Comparison of ENCODE assay signal across 9 mouse cellular contexts in the genomic region with DNA sequence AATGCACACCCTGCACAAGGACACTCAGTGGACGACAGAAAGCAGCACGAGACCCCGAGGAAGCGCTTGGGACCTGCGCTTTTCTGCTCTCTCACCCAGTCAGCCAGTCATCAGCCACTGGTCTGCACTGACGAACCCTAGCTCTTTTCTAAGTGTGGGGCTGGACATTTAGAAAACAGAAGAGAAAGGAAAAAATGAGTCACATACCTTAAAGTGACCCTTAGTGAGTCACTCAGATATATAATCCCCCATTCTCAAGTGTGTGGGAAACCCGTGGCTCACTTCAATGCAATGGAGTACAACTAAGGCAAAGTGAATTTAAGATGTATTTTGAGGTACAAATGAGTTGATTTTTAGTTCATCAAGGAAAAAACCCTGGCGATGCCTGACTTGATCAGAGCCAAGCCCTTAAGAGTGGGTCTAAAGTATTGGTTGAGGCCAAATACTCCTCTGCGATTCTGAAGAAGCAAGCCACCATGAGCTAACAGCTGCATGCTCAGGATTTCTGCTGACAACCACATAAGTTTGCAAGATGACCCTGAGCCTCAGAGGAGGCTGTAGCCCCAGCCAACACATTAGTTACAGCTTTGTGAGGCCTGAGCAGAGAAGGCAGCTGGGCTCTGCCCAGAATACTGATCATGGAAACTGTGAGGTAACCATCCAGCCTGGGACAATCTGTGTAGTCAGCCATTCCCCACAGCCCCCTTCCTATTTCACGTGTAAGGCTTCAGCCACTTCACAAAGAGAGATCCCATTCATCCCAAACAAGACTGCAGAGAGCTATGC. TPM values are rescaled to one million over a fixed set of nuclear protein-coding genes. Genes with fewer than 3 reads are reported as not detected.
DNase-seq lines count a peak whose midpoint lies in the region; ATAC-seq and TF ChIP-seq lines count a peak whose summit lies in the region.
"Had no signal": no experiment of that assay in that cellular context is flagged by ENCODE, and none has a peak within 500 bp of the region (broad histone marks: within the 10 kb centered on the region; RNA-seq: fewer than 3 reads in every experiment).

No protein-coding gene starts in this region.

- DNase-seq in hindbrain, embryonic 11.5 days (ENCODE audit: low spot score), result no peak
- DNase-seq in hindbrain, embryonic 10.5 days (ENCODE audit: low spot score), result no peak
- peak; percentile 67 for DNase-seq in 416B (ENCODE audit: low read depth)
- DNase-seq in adrenal gland, postnatal 36 days, result peak; percentile 13 to 17
- no peak for DNase-seq in thymus, adult 18-20 months
- DNase-seq: embryo, embryonic 11 days had no signal

- H3K4me2 ChIP-seq in hindbrain, embryonic 11.5 days (replicated peaks; ENCODE audit: low read depth, low read length), result no peak overlapping the region
- no peak overlapping the region for H3K4me2 ChIP-seq in hindbrain, embryonic 16.5 days (ENCODE audit: low read length)
- H3K4me2 ChIP-seq in intestine, postnatal 0 days (replicated peaks; ENCODE audit: low read depth), result no peak overlapping the region
- no peak overlapping the region for H3K4me2 ChIP-seq in kidney, embryonic 15.5 days

- H3K9me3 ChIP-seq in hindbrain, embryonic 11.5 days (ENCODE audit: control insufficient read depth, low read length), result no peaks in the 10 kb centered on the region
- no peaks in the 10 kb centered on the region for H3K9me3 ChIP-seq in hindbrain, embryonic 10.5 days
- no peaks in the 10 kb centered on the region for H3K9me3 ChIP-seq in hindbrain, embryonic 16.5 days (ENCODE audit: control insufficient read depth, low read length)
- no peaks in the 10 kb centered on the region for H3K9me3 ChIP-seq in intestine, postnatal 0 days (ENCODE audit: control insufficient read depth)
- no peaks in the 10 kb centered on the region for H3K9me3 ChIP-seq in kidney, embryonic 15.5 days (replicated peaks)

- H3K36me3 ChIP-seq in hindbrain, embryonic 11.5 days (ENCODE audit: control insufficient read depth, insufficient read depth, low read length), result no peaks in the 10 kb centered on the region
- peaks cover 55% of the 10 kb centered on the region for H3K36me3 ChIP-seq in hindbrain, embryonic 10.5 days
- peaks cover 8% of the 10 kb centered on the region for H3K36me3 ChIP-seq in hindbrain, embryonic 16.5 days (ENCODE audit: control insufficient read depth, insufficient read depth, low read length)
- peaks cover 41% of the 10 kb centered on the region for H3K36me3 ChIP-seq in intestine, postnatal 0 days (ENCODE audit: control insufficient read depth, insufficient read depth)
- H3K36me3 ChIP-seq in kidney, embryonic 15.5 days, result peaks cover 34% of the 10 kb centered on the region

- no peaks in the 10 kb centered on the region for H3K27me3 ChIP-seq in hindbrain, embryonic 11.5 days (ENCODE audit: control insufficient read depth, insufficient read depth, low read length)
- H3K27me3 ChIP-seq in hindbrain, embryonic 10.5 days (ENCODE audit: insufficient read depth, poor library complexity, severe bottlenecking), result no peaks in the 10 kb centered on the region
- H3K27me3 ChIP-seq in hindbrain, embryonic 16.5 days (replicated peaks; ENCODE audit: control insufficient read depth, insufficient read depth, low read length), result no peaks in the 10 kb centered on the region
- H3K27me3 ChIP-seq in intestine, postnatal 0 days (replicated peaks; ENCODE audit: control insufficient read depth, insufficient read depth, low read length), result no peaks in the 10 kb centered on the region
- no peaks in the 10 kb centered on the region for H3K27me3 ChIP-seq in kidney, embryonic 15.5 days

- H3K27ac ChIP-seq in hindbrain, embryonic 11.5 days (ENCODE audit: low read depth, low read length), result no peak overlapping the region
- no peak overlapping the region for H3K27ac ChIP-seq in hindbrain, embryonic 10.5 days
- H3K27ac ChIP-seq in hindbrain, embryonic 16.5 days (ENCODE audit: low read depth, low read length), result no peak overlapping the region
- no peak overlapping the region for H3K27ac ChIP-seq in intestine, postnatal 0 days (ENCODE audit: low read depth, low read length)
- H3K27ac ChIP-seq in kidney, embryonic 15.5 days, result no peak overlapping the region

- no peak for TF ChIP-seq CTCF in intestine, postnatal 0 days (IDR thresholded peaks at IDR 0.05; ENCODE audit: low read depth)

- H3K4me1 ChIP-seq in hindbrain, embryonic 11.5 days (replicated peaks; ENCODE audit: control insufficient read depth, insufficient read depth, low read length), result no peaks in the 10 kb centered on the region
- no peaks in the 10 kb centered on the region for H3K4me1 ChIP-seq in hindbrain, embryonic 10.5 days (replicated peaks)
- H3K4me1 ChIP-seq in hindbrain, embryonic 16.5 days (ENCODE audit: control insufficient read depth, insufficient read depth, low read depth, low read length), result no peaks in the 10 kb centered on the region
- H3K4me1 ChIP-seq in intestine, postnatal 0 days (replicated peaks; ENCODE audit: control insufficient read depth, insufficient read depth, low read length), result no peaks in the 10 kb centered on the region
- no peaks in the 10 kb centered on the region for H3K4me1 ChIP-seq in kidney, embryonic 15.5 days

- 90% methylated on average over 10 of the region's 10 CpGs for WGBS in hindbrain, embryonic 11.5 days
- WGBS in hindbrain, embryonic 10.5 days, result 92% methylated on average over 10 of the region's 10 CpGs
- WGBS in hindbrain, embryonic 16.5 days, result 78% methylated on average over 10 of the region's 10 CpGs
- WGBS in intestine, postnatal 0 days, result 87% methylated on average over 10 of the region's 10 CpGs
- 90% methylated on average over 10 of the region's 10 CpGs for WGBS in kidney, embryonic 15.5 days

- no peak overlapping the region for H3K4me3 ChIP-seq in hindbrain, embryonic 11.5 days (ENCODE audit: low read depth, low read length)
- no peak overlapping the region for H3K4me3 ChIP-seq in hindbrain, embryonic 10.5 days
- H3K4me3 ChIP-seq in hindbrain, embryonic 16.5 days (ENCODE audit: low read length), result no peak overlapping the region
- no peak overlapping the region for H3K4me3 ChIP-seq in intestine, postnatal 0 days (ENCODE audit: low read depth, low read length)
- H3K4me3 ChIP-seq in kidney, embryonic 15.5 days (replicated peaks), result no peak overlapping the region

- no peak overlapping the region for H3K9ac ChIP-seq in hindbrain, embryonic 11.5 days (ENCODE audit: low read depth, low read length)
- H3K9ac ChIP-seq in hindbrain, embryonic 16.5 days (ENCODE audit: low read depth, low read length), result no peak overlapping the region
- H3K9ac ChIP-seq in intestine, postnatal 0 days (ENCODE audit: low read depth, low read length), result no peak overlapping the region
- H3K9ac ChIP-seq in kidney, embryonic 15.5 days, result no peak overlapping the region

- ATAC-seq in hindbrain, embryonic 11.5 days (ENCODE audit: low FRiP score), result 0 out of 2 replicates have a peak, but pooled peaks have one; percentile 45
- peak; percentile 96 for ATAC-seq in hindbrain, embryonic 16.5 days
- no peak for ATAC-seq in intestine, postnatal 0 days
- no peak for ATAC-seq in kidney, embryonic 15.5 days (replicated peaks; ENCODE audit: low FRiP score)

RNA-seq across cellular contexts. Expression of a gene that starts 38.3 kb away (rescaled TPM):
- 29.3 and 31.2 TPM in 2 replicates for polyA plus RNA-seq in hindbrain, embryonic 11.5 days (2014; fragmentation: Nextera tagmentation; extraction: Ambion mirVana)
- polyA plus RNA-seq in hindbrain, embryonic 10.5 days (2016; fragmentation: Nextera tagmentation; extraction: Ambion mirVana), result 21.0 and 26.4 TPM in 2 replicates
- 10 to 100 TPM; 31.9 to 42.0 TPM for total RNA-seq in adrenal gland, postnatal 36 days (2021)
- polyA plus RNA-seq in hindbrain, embryonic 16.5 days (2015; fragmentation: Nextera tagmentation; extraction: Ambion mirVana), result 15.2 and 16.0 TPM in 2 replicates
- 34.6 and 36.9 TPM in 2 replicates for polyA plus RNA-seq in intestine, postnatal 0 days (2015; fragmentation: Nextera tagmentation; extraction: Ambion mirVana)
- polyA plus RNA-seq in kidney, embryonic 15.5 days (2015; fragmentation: Nextera tagmentation; extraction: Ambion mirVana), result 27.5 and 31.5 TPM in 2 replicates

RNA-seq across cellular contexts. Expression of a gene that starts 38.3 kb away (rescaled TPM):
- 28.7 and 31.0 TPM in 2 replicates for polyA plus RNA-seq in hindbrain, embryonic 11.5 days (2014; fragmentation: Nextera tagmentation; extraction: Ambion mirVana)
- polyA plus RNA-seq in hindbrain, embryonic 10.5 days (2016; fragmentation: Nextera tagmentation; extraction: Ambion mirVana), result 20.7 and 23.6 TPM in 2 replicates
- 10 to 100 TPM; 11.9 to 25.7 TPM for total RNA-seq in adrenal gland, postnatal 36 days (2021)
- polyA plus RNA-seq in hindbrain, embryonic 16.5 days (2015; fragmentation: Nextera tagmentation; extraction: Ambion mirVana), result 38.7 and 43.2 TPM in 2 replicates
- polyA plus RNA-seq in intestine, postnatal 0 days (2015; fragmentation: Nextera tagmentation; extraction: Ambion mirVana), result 10.2 and 11.0 TPM in 2 replicates
- 19.9 TPM in 2 replicates for polyA plus RNA-seq in kidney, embryonic 15.5 days (2015; fragmentation: Nextera tagmentation; extraction: Ambion mirVana)

Comparison
In these comparisons a context has a peak if more than half of its experiments do, and no peak if none do; other contexts are left out.
1. ATAC-seq: peak in hindbrain, embryonic 11.5 days (single experiment) and hindbrain, embryonic 16.5 days (single experiment); none in intestine, postnatal 0 days (single experiment) and kidney, embryonic 15.5 days (single experiment).
2. DNase-seq: peak in 416B (single experiment) and adrenal gland, postnatal 36 days (2 of 2); none in hindbrain, embryonic 11.5 days (single experiment), hindbrain, embryonic 10.5 days (single experiment) and thymus, adult 18-20 months (0 of 2).